Mouse (Mus musculus) urinary bladder, postnatal 0 days (tissue): ENCODE results near the gene Laptm5. TPM values are rescaled to one million over a fixed set of nuclear protein-coding genes. Genes with fewer than 3 reads are reported as not detected.

Experiments used
- polyA plus RNA-seq: library from polyadenylated mRNA; unstranded; fragments of >200 nt; fragmentation: Nextera tagmentation; extraction: Ambion mirVana; gene quantifications from 2 replicates; pipeline ENCODE4 v1.2.1, GENCODE M21; 2015

Laptm5 gene
- polyA plus RNA-seq: 38.8 and 113 TPM in 2 replicates

GRCm38 (mm10) chr4:130913077-130913476 is at the start of gene Laptm5:
Gene Laptm5, plus strand, starts transcription at chr4:130913125.

GRCm38 (mm10) chr4:130944112-130944511 is 31.2 kb downstream of the Laptm5 start, which contains the start of gene Matn1:
Gene Matn1, plus strand, starts transcription at chr4:130944385.

Other genes starting within 250 kb of the Laptm5 start
- gene Pum1, start 249.8 kb upstream of the Laptm5 start, polyA plus RNA-seq: 32.7 and 35.2 TPM in 2 replicates
- 55.0 and 59.8 TPM in 2 replicates for gene Sdc3, start 120.6 kb upstream of the Laptm5 start, polyA plus RNA-seq
- gene Matn1, start 31.3 kb downstream of the Laptm5 start, polyA plus RNA-seq: not detected in 2 replicates